Mouse (Mus musculus) neural tube, embryonic 10.5 days (tissue): ENCODE data around the gene Zc3h7b.
"Not testable (repeated sequence)": the region's sequence is repeated elsewhere in the genome, so short reads cannot be mapped to it uniquely, and the experiment has no call there.

Source experiments
- DNase-seq: peaks from one replicate; pipeline ENCODE4 v3.0.0-alpha.2; 2017; ENCODE audit warnings: low spot score; ENCODE audit errors: extremely low spot score

Zc3h7b gene

DNA sequence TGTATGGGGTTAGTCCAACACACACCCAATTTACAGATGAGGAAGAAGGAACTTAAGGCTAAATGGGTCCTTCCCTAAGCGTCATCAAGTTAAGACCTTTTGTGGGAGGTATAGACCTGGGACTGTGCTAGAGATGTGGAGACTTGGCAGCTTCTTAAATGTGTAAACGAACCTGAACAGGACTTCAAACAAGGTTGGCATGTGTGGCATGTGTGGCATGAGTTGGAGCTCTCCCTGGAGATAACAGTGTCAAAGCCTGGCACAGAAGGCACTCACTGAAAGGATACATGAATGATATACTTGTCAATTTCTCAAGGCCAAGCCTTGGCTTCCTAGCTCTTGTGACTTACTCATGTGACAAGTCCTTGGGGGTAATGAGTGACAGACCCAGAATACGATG, 5.6 kb upstream of the Zc3h7b start:
- no peak for DNase-seq

GRCm38 (mm10) chr15:81739924-81740323, 4.9 kb upstream of the Zc3h7b start:
- DNase-seq, result no peak

- not testable (repeated sequence) for DNase-seq
These were observed 2.5 kb upstream of the Zc3h7b start for GRCm38 (mm10) chr15:81742368-81742767.

- peak; percentile 83 for DNase-seq
These were observed 801 bp downstream of the Zc3h7b start for GRCm38 (mm10) chr15:81745601-81746114.

GRCm38 (mm10) chr15:81749742-81750141, 4.9 kb downstream of the Zc3h7b start:
- DNase-seq, result no peak

DNA sequence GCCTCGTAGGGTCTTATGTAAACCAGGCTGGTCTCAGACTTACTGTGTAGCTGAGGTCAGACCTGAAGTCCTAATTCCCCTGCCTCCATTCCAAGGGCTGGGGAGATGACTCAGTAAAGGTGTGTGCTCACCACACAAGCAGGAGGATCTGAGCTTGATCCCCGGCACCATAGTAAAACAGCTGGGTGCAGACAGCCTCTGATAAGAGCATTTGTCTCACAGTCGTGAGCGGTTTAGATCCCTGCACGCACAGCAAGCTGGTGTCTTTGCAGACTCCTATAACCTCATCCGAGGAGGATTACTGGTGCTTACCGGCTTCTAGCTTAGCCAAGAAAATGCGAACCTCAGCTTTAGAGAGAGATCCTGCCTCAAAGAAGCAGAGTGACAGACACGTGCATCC, 8.8 kb downstream of the Zc3h7b start:
- no peak for DNase-seq

GRCm38 (mm10) chr15:81758701-81759100, 13.8 kb downstream of the Zc3h7b start:
- no peak for DNase-seq

DNA sequence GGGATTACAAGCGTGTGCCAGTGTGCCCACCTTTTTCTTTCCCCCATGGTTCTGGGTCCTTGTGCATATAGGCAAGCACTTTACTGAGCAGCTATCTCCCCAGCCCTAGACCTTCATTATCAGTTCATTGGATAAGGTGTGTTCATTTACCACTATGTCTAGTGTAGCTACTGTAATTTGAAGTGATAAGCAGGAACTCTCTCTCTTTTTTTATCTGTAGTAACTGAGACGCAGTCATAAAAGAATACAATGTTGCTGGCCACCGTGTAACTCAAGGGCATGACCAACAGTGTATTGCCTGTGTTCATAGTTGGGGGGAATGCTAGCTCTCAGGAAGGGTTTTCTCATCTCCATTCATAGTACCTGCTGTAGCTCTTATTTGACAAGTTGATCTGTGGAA, 14.7 kb downstream of the Zc3h7b start:
- DNase-seq, result no peak

DNA sequence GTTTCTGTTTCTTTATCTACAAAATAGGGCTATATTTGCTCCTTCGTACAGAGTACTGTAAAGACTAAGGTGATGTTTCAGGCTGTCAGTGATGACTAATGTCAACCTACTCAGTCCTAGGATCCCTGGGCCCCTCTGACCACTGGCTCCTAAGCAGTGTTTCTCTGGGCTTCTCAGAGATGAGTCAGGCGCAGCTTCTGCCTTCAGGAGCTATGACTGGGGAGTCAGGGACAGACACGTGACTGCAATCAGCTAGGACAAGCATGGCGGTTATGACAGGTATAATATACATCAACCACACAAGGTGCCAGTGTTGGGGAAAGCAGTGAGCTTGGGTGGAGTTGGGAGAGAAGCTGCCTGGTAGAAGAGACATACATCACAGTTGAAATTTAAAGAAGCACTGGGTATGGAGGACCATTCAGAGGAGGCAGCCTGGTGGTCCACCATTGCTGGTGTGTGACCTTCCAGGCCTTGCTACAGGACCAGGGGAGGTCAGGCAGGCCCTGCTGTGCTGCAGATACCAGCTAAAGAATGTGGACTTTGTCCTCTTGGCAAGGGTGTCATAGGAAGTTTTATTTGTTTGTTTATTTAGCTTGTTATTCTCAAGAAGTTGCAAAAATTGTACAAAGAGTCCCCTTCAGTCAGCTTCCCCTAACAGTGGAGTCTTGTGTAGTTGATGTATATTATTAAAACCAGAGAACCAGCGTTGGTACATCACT, 15.7 kb downstream of the Zc3h7b start:
- no peak for DNase-seq

GRCm38 (mm10) chr15:81761381-81761780, 16.5 kb downstream of the Zc3h7b start:
- DNase-seq, result no peak

- no peak for DNase-seq
These were observed 17.1 kb downstream of the Zc3h7b start for GRCm38 (mm10) chr15:81761959-81762358.

DNA sequence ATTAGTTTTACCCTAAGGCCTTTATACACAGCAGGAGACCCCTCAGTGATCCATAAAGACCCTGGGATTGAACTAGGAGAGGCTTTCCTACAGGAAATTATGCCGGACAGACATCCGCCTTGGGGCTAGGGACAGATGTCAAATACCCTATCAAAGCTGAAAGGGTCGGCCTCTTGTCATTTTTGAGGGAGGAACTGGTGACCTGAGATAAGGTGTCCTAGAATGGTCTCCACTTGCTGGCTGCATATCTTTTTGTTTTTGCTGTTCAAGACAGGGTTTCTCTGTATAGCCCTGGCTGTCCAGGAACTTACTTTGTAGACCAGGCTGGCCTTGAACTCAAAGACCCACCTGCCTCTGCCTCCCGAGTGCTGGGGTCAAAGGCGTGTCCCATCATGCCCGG, 19.7 kb downstream of the Zc3h7b start:
- no peak for DNase-seq

DNA sequence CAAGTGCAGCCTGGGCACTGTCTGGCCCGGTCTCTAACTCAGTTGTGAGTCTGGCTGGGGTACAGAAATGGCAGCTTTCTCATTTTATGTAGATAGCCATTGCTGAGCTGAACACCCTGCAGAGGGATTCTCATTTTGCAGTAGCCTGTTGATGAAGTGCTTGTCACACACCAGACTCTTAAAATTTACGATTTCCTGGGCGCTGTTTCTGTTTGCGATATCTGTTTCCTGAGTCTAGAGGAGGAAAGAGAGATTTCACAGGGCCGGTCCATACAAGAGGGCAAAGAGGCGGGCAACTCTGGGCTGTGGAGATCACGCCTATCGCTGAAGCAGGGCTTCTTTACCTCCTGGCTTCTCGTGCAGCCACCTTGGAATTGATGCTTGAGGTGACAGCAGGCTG, 20.8 kb downstream of the Zc3h7b start:
- DNase-seq, result no peak

DNA sequence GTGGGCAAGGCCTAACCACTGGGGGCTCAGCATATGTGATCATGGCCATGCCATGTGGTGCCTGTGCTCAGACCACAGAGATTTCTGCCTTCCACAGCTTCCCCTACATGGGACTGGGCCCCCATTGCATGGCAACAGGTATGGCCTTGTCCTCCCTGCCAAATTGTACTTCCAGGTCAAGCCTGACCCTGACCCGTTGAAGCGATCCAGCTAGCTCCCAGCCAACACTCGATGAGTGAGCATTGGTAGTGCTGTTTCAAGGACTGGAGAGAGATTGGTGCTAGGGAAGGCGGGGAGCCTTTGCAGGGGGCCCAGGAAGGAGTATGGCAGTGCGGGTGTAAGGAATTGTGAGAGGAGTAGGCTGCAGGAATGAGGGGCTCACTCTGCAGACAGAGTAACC, 21.6 kb downstream of the Zc3h7b start:
- no peak for DNase-seq

DNA sequence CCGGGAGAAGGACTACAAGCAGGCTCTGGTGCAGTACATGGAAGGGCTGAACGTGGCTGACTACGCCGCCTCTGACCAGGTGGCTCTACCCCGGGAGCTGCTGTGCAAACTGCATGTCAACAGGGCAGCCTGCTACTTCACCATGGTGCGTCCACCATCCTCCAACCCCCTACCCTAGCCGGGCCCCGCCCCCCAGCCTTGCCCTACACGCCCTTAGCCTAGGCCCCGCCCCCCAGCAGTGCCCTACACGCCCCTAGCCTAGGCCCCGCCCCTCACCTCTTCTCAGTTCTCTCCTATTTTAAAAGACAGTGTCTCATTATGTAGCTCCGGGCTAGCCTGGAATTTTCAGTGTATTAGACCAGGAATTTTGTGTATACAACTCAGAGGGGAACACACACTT, 24.2 kb downstream of the Zc3h7b start:
- no peak for DNase-seq

GRCm38 (mm10) chr15:81772431-81773120, 27.7 kb downstream of the Zc3h7b start:
- DNase-seq, result peak; percentile 27

DNA sequence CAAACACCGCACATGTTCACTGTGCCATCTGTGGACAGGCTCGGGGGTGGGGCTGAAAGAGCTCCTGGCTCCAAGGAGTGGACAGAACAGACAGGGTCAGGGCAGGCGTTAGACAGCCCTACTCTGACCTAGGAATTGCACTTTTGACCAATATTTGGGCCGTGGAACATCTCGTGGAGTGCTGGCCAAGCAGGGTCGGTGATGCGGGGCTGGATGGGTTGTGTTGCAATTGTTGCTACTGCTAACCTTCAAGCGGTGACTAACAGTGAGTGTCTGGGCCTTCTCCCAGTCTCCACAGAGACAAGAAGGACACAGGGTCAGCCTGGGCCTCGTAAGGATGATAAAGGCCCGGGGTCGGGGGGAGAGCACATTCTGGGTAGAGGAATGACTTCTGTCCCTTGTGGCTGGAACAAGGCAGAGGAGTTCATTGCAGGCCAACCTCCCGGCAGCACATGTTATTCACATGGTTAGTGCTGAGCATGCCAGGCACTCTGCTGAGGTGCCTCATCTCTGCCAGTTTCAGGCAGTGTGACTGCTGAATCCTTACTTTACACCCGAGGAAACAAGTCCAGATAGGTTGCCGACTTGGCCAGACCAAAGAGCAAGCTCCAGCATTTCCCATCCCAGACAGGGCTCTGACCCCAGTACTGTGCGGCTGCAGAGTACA, 29.8 kb downstream of the Zc3h7b start:
- no peak for DNase-seq

DNA sequence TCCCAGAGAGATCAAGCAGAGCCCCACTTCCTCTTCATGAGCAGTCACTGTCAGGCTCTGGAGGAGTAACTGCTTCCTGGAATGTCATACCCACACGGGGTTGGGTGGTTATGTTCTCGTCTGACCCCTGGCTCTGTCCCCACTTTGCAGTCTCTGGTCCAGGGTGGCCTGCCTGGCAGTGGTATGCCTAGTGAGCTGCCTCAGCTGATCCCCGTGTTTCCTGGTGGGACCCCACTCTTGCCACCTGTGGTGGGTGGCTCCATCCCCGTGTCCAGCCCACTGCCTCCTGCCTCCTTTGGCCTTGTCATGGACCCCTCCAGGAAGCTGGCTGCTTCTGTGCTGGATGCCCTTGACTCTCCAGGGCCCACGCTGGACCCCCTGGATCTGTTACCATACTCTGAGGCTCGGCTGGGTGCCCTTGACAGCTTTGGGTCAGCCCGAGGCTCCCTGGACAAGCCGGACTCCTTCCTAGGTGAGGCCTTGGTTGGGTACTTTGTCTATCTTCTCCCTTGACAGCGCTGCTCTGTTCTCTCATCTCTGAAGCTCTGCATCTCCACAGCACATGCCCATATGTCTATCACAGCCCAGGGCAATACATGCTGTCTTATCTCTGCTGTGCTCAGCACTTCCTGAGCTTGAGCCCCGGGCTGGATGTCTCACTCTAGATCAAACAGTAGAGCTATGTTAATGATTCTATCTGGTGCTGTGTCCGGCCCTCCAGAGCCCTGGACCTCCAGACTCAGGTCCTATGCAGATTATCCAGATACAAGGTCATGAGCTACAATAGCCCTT, 32.0 kb downstream of the Zc3h7b start:
- no peak for DNase-seq

DNA sequence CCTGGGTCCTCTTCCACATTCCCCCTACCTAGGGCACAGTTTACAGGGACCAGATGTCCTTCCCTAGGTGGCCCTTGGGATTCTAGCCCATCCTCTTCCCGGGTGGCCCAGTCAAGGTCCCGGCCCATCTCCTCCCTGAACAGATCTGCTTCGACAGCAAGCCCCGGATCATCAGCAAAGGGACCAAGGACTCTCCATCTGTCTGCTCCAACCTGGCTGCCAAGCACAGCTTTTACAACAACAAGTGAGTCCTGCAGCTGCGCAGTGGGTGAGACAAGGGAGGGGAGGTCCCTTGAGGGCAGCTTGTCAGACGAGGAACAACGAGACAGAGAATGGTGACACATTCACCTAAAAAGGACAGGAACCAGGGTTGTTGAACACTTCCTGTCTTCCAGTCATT, 37.0 kb downstream of the Zc3h7b start:
- no peak for DNase-seq

DNA sequence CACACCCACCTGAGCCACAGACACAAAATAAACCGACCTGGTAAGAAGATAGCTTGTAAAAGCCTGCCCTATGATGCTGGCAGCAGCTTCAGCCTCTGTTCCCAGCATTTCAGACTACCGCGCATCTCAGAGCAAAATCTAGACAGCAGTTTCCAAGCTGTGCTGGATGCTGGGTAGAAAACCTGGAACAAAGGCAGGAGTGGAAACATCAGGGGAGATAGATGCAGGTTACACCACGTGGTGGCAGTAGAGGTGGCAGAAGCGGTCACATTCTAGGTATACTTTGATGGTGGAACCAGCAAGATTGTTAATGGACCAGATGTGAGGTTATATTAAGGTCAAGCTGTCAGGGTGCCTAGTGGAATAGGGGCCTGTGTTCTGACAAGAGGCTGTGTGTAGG, 39.9 kb downstream of the Zc3h7b start:
- DNase-seq, result no peak

- DNase-seq, result no peak
These were observed 40.8 kb downstream of the Zc3h7b start for GRCm38 (mm10) chr15:81785701-81786100.

GRCm38 (mm10) chr15:81787525-81787924, 42.7 kb downstream of the Zc3h7b start:
- DNase-seq, result no peak
